Mouse (Mus musculus) kidney, adult 2 months (tissue): ENCODE results near the gene Olfml2a.

Source experiments
- CTCF ChIP-seq: fragments of 200-500 bp; conservative IDR thresholded peaks from 2 replicates; pipeline ENCODE4 v1.5.1; 2011; ENCODE audit warnings: low read depth, mild to moderate bottlenecking, control low read depth, low read length, moderate library complexity, mixed read lengths; ENCODE audit not compliant: insufficient read depth, insufficient read length
- POLR2A ChIP-seq: fragments of 200-500 bp; IDR thresholded peaks from one replicate; pipeline ENCODE4 v1.6.1; 2011; ENCODE audit warnings: low read depth, low read length, control low read depth

- TF ChIP-seq CTCF (no peak), POLR2A (no peak)
Observed at GRCm38 (mm10) chr2:38964198-38964597, 32.4 kb downstream of the Olfml2a start.
